Mouse (Mus musculus) thymus, adult 18-20 months (tissue): Measurements from ENCODE around the gene Pik3r5.
A peak's percentile ranks its signal among the peaks of the same experiment; 100 is the strongest.

Experiments used
- DNase-seq, 2 experiments: peaks; one replicate each; pipeline ENCODE4 v3.0.0; 2022; ENCODE audit warnings: mixed read lengths in 2 of 2

Gene Pik3r5

DNA sequence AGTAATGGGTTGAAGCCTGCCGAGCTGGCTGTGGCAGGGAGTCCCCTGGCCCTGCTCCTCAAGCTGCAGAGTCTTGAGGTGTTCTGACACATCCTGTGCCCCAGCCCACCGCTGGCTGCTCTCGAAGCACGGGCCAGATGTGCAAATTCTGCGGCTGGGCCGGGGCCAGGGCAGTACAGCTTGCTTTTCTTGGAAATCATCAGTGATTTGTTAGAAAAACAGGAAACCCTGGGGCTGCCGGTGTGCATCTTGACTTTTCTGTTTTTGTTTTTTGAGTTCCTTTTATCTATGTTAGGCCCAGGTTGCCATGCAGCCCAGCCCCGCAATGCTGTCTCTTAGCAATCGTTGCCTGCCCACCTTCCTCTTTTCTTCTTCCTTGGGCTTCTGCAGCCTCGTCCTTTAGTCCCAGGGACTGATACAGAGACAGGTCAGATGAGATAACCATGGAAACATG is 19.4 kb downstream of the Pik3r5 start:
- DNase-seq: peak; percentile 58 to 77

- no peak for DNase-seq
Measured at GRCm38 (mm10) chr11:68451747-68452405, 20.0 kb downstream of the Pik3r5 start.

- no peak for DNase-seq
Measured at GRCm38 (mm10) chr11:68452740-68453139, 20.8 kb downstream of the Pik3r5 start.

- no peak for DNase-seq
Measured at GRCm38 (mm10) chr11:68453301-68453700, 21.4 kb downstream of the Pik3r5 start.

GRCm38 (mm10) chr11:68458086-68458485 is 26.2 kb downstream of the Pik3r5 start:
- no peak for DNase-seq

DNA sequence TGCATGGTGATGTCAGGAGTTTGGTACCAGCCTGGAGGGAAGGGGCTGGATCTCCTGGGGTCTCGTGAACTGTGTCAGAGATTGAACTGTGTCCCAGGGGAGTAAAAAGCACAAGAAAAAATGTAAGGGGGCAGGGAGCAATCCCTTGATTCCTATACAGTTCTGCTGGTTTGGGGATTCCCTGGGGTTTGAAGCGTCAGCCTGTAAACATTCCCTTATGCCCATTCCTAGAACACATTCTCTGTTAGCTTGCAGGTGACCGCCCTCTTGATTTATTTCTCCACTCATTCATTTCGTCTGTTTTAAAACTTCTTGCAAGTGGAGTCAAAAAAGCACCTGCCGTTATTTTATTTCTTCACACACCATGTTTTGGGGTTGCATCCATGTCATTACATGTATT is 27.1 kb downstream of the Pik3r5 start:
- DNase-seq: no peak

- no peak for DNase-seq
Measured at GRCm38 (mm10) chr11:68459486-68459885, 27.6 kb downstream of the Pik3r5 start.

DNA sequence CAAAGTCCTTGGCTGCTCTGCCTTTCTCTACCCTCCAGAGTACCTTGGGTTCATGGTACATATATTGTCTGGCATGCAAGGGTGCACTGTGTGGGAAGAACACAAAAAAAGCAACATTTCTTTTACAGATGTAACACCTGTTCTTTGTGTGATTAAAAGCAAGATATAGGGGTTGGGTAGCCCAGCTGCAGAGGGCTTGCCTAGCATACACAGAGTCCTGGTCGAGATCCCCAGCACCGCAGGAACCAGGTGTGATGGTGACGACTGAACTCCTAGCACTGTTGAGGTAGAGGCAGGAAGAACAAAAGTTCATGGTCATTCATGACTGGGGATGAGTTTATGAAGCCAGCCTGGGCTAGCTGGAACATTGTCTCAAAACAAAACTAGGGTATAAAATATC is 30.8 kb downstream of the Pik3r5 start:
- peak; percentile 62 to 75 for DNase-seq

DNA sequence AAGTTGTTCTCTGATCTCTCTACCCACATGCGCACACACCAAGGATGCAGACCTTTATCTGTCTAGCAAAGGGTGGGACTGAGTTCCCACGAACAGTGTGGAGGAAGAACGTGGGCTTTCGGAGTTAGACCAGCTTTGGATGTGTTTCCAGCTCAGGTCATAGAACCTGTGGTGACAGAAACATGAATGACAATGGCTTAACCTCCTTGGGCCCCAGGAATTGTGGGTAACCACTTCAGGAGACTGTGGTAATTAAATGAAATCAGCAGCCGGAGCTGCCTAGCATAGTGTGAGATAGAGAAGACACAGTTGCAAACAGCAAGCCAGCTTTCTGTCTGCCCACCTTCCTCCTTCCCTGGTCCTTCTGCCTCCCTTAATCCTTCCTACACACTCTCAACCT is 32.3 kb downstream of the Pik3r5 start:
- DNase-seq: no peak

GRCm38 (mm10) chr11:68465090-68465489 is 33.2 kb downstream of the Pik3r5 start:
- no peak for DNase-seq

DNA sequence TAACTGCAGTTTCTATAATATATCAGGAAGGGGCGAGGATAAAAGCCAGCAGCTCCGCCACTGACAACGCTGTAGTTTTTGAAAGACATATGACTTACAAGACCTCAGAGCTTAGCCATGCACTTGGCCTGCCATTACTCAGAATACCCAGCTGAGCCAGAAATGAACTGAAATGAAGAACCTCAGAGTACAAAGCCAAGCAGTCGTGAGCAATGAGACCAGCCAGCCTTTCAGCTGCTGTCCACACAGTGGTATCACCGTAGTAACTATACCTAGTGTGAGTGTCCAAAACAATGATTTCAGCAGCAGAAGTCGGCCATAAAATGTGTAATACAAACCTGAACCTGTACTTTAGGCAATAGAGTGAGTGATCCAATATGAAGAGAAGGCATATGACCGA is 35.5 kb downstream of the Pik3r5 start:
- no peak for DNase-seq

DNA sequence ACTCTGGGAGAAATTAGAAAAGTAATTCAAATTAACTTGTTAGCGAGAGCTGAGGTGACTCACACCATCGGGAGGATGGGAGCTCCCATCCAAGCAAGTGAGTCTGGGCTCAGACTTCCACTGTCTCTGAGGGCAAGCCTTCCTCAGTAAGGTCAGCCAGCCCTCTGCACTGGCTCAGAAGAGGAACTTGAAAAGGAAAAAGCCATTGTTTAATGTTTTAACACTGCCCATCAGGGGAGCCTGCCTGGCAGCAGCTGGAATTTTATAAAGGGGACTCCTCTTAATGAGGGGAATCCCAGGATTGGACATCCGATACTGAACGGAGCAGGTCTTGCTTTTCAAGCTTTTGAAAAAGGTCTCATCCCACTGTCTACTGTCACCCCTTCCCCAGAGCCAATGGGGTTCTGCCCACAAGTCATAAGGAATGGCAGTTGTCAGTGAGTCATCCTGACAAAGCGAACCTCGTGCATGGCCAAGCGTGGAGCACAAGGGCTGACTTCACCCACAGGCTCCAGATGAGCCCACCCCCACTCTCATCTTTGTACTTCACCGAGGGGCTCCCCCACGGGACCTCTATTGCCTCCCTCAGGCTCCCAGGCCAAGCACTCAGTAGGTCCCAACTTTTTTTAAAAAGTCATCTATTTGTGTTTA is 36.2 kb downstream of the Pik3r5 start:
- DNase-seq: no peak

- no peak for DNase-seq
Measured at GRCm38 (mm10) chr11:68468886-68469285, 37.0 kb downstream of the Pik3r5 start.

- no peak for DNase-seq
Measured at GRCm38 (mm10) chr11:68472162-68472849, 40.4 kb downstream of the Pik3r5 start.

DNA sequence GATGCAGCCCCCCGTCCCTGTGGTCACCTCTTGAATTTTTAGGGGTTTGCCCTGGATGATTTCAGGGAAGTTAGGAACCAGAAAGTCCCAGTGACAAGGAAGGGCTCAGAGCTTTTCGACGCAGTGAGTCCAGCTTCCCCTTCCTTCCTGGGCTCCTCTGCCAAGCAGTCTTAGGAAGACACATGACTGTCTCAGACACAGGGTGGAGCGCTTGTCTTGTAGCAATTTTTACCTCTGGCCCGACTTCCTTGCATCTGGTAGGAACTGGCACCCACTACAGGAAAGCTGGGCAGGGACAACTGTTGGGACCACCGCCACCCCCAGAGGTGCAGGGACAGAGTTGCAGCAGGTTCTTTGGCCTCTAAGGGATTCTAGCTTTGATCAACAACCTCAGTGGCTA is 42.7 kb downstream of the Pik3r5 start:
- no peak for DNase-seq

DNA sequence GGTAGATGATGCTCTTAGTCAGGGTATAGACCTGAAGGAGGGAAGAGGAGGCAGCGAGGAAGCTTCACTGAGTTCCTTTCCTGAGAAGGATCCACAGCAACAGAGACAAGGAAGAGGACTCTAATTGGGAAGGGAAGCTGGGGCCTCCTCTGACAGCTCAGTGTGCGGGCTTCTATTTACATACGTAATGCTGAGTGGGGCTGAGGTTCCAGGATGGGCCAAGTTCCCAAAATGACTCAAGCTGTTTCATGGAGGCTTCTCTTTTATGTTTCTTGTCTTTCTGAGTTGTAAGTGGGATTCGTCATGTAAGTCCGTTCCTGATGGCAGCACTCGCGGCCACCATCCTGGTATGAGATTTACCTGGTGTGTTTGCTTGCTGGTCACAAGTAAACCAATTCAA is 43.8 kb downstream of the Pik3r5 start:
- no peak for DNase-seq

GRCm38 (mm10) chr11:68477661-68478060 is 45.7 kb downstream of the Pik3r5 start:
- no peak for DNase-seq

- no peak for DNase-seq
Measured at GRCm38 (mm10) chr11:68478574-68478981, 46.7 kb downstream of the Pik3r5 start.

- no peak for DNase-seq
Measured at GRCm38 (mm10) chr11:68480660-68481059, 48.7 kb downstream of the Pik3r5 start.

DNA sequence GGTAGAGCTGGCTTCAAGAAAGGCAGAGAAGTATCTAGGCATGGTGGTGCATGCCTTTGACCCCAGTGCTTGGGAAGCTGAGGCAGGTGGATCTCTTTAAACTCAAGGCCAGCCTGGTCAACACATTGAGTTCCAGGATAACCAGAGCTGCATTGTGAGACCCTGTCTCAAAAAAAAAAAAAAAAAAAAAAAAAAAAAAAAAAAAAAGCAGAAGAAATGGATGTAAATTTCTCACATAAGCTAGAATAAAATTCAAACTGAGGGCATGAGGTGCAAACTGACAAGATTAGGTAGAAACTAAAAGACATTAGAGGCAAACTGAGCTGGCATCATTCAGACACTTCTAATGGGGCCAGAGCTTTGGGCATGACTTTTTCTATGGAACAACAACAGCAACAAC is 50.1 kb downstream of the Pik3r5 start:
- no peak for DNase-seq

DNA sequence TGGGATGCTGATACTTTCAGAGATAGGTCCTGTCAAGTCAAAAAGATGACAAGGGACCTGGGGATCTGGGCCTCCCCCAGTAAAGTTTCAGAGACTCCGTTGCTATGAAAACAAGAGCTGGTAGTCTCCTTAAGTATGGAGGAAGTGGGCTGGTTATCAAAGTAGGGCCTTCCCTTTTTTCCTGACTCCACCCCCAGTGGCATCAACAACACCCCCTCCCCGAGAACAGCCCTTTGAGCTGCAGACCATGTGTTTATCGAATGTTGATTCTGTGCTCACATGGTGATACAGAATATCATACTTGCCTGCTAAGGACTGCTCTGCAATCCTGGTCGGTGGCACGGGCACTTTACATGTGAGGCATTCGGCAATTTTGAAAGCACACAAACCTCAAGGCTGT is 51.3 kb downstream of the Pik3r5 start:
- DNase-seq: no peak

GRCm38 (mm10) chr11:68484431-68484830 is 52.5 kb downstream of the Pik3r5 start:
- DNase-seq: no peak

GRCm38 (mm10) chr11:68485206-68485942 is 53.5 kb downstream of the Pik3r5 start:
- DNase-seq: no peak
